Mouse (Mus musculus): Measurements from ENCODE around the gene Gcnt7. TPM values are rescaled to one million over a fixed set of nuclear protein-coding genes. Genes with fewer than 3 reads are reported as not detected.

Gcnt7 gene
- polyA plus RNA-seq, 1 experiment = not detected

DNA sequence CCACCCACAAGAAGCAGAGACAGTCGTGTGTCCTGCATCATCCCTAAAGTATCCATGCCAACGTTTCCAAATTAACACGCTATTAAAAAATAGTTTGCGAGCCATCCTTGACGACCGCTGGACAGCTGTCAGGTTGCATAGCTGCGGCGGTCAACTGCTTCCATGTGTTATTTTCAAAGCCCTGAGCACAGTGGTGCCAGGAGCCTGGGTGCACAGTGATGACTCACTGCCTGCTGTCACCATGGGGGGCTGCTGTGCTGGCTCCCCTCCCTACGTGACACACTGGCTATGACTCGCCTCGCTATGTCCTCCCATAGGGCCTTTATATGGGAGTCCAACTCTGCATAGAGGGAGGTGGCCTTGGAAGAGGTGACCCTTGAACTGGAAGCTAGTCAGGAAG is 47.3 kb downstream of the Gcnt7 start:
- 71% methylated on average over 11 of the region's 11 CpGs for WGBS
- DNase-seq (ENCODE audit: low read depth, low spot score) = no peak

DNA sequence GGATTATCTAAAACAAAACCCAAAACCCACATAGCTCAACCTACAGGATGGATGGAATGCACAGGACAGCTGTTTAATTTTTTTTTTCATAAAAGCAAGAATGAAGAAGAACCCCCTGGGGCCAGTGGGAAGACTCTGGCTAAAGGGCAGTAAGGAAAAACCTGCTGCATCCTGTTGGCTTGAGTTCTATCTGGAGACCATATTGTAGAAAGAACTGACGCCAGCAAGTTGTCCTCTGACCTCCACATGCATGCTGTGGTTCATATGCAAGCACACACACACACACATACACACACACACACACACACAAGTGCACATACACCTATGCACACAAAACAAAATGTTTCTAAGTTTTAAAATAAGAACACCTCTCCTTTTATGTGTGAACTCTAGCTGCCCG is 47.7 kb downstream of the Gcnt7 start:
- WGBS = 67% methylated on average over 2 of the region's 2 CpGs
- DNase-seq (ENCODE audit: low read depth, low spot score) = no peak

DNA sequence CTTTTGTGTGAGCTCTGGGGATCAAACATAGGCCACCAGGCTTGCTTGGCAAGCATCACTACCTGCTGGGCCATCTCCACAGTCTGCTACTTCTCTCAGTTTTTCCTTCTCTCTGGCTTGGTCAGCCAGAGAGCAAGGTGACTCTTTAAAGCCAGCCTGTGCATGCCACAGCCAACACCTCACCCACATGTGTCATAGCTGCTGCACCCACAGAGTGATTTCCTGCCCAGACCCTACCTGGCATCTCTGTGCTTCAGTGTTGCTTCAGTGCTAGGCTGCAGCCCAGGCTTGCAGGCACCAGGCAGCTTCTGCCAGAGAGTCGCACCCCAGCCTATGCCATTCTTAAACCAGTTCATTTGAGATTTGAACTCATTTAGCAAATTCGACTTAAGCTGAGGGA is 50.9 kb downstream of the Gcnt7 start:
- DNase-seq (ENCODE audit: low read depth, low spot score) = no peak
- WGBS = 70% methylated on average over 2 of the region's 2 CpGs

DNA sequence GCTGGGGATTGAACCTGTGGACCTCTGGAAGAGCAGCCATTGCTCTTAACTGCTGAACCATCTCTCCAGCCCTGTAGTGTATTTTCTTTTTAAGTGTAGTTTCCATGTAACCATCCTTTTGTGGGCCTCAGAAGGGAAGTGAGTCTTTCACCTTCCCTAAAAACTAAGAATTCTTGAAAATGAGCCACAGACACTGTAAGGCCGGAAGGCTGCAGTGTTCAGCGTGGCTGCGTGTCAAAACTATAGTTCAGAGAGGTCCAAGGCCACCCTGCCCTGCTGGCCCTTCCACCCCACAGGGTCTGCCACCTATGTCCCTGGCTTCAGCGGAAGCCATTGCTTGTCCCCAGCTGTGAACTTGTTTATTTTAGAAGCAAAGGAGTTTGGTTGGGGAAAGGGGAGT is 52.2 kb downstream of the Gcnt7 start:
- no peak for DNase-seq (ENCODE audit: low read depth, low spot score)
- 59% methylated on average over 4 of the region's 4 CpGs for WGBS

DNA sequence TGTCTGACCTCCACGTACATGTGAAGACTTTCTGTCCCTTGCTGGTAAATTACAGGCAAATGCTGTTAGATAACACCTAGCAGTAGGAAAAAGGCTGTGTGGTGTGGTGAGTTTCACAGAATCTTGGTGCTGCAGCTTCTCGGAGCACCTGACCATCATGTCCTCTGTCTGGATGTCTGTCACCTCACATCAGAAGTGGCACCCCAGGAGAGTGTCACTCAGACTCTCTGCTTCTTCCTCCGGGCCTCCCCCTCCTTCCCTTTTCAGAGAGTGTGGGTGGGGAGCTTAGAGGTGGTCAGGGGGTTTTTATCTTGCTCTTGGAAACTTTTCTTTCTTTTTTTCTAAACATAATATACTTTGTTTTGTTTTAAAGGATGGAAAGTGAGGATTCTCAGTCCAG is 53.4 kb downstream of the Gcnt7 start:
- 61% methylated on average over 3 of the region's 3 CpGs for WGBS
- no peak for DNase-seq (ENCODE audit: low read depth, low spot score)

DNA sequence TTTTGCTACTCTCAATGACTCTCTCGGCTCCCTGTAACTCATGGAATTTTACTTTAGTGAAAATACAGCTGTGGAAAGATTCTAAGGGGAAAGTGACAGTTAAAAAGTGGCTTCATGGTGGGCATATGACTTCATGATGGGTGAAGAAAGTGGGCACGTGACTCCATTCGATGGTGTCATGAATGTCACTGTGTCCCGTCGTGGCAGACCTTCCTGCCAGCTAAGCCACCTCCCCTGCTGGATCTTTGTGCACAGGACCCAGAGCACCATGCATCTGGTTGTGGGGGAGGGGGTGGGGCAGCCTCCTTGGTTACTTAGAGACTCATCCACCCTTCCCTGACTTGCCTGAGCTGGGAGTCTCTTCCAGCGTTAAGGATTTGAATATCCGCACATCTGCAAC is 54.2 kb downstream of the Gcnt7 start:
- no peak for DNase-seq (ENCODE audit: low read depth, low spot score)
- 59% methylated on average over 7 of the region's 7 CpGs for WGBS

DNA sequence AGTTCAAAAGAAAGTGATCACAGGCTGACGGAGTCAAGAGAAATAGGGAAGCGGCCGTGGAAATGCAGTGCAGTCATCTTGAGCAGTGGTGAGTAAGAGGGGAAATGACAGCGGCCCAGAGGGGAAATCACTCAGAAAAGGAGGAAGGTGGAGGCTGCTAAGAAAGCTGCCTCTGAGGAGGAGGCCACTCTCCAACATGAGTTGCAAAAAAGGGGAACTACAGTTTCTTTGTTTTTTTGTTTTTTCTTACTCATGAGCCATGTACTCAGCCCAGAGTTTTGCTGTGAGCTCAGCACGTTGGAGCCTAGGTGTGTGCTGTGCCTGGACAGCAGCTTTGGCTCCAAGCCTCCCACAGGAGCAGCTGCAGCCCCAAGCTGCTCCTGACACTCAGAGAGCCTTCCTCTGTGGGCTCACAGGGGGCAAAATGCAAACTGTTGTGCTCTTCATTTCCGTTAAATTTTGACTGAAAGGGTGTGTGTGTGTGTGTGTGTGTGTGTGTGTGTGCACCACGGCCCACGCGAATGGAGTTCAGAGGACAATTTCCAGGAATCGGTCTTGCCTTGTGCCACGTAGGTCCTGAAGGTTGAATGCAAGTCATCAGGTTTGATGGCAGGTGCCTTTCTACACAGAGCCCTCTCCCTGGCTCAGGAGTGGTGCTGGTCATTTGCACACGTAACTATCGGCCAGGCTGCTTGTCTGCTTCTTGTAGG is 57.1 kb downstream of the Gcnt7 start:
- DNase-seq (ENCODE audit: low read depth, low spot score) = no peak
- 56% methylated on average over 13 of the region's 13 CpGs for WGBS

Other genes with a start within 250 kb of the Gcnt7 start
- gene Mc3r, start 210.1 kb downstream of the Gcnt7 start, polyA plus RNA-seq (2012; rRNA removed) = not detected in 2 replicates
- gene Fam210b, start 113.0 kb downstream of the Gcnt7 start, polyA plus RNA-seq (2012; rRNA removed) = 11.2 and 15.1 TPM in 2 replicates
- gene Aurka, start 88.1 kb downstream of the Gcnt7 start, polyA plus RNA-seq (2012; rRNA removed) = 24.9 and 29.3 TPM in 2 replicates
- 22.2 and 34.4 TPM in 2 replicates for gene Cstf1, start 87.9 kb downstream of the Gcnt7 start, polyA plus RNA-seq (2012; rRNA removed)
- gene Cass4, start 64.8 kb downstream of the Gcnt7 start, polyA plus RNA-seq (2012; rRNA removed) = 0.50 and 1.1 TPM in 2 replicates
- gene Rtf2, start 18.0 kb downstream of the Gcnt7 start, polyA plus RNA-seq (2012; rRNA removed) = 44.6 and 44.8 TPM in 2 replicates
- gene Fam209, start 13.9 kb upstream of the Gcnt7 start, polyA plus RNA-seq (2012; rRNA removed) = 0.35 TPM in 1 of 2 replicates, not detected in the other
- not detected in 2 replicates for gene Tfap2c, start 91.0 kb upstream of the Gcnt7 start, polyA plus RNA-seq (2012; rRNA removed)